Mouse (Mus musculus): ENCODE results near the gene Klk13. TPM values are rescaled to one million over a fixed set of nuclear protein-coding genes. Genes with fewer than 3 reads are reported as not detected.

Klk13 gene
- 0.21 TPM in 1 of 2 replicates, not detected in the other for polyA plus RNA-seq (2015; fragmentation: Nextera tagmentation; extraction: Ambion mirVana)

GRCm38 (mm10) chr7:43712267-43712666, at the start of gene Klk13:
Klk13 (plus strand) TSS chr7:43712567.

DNA sequence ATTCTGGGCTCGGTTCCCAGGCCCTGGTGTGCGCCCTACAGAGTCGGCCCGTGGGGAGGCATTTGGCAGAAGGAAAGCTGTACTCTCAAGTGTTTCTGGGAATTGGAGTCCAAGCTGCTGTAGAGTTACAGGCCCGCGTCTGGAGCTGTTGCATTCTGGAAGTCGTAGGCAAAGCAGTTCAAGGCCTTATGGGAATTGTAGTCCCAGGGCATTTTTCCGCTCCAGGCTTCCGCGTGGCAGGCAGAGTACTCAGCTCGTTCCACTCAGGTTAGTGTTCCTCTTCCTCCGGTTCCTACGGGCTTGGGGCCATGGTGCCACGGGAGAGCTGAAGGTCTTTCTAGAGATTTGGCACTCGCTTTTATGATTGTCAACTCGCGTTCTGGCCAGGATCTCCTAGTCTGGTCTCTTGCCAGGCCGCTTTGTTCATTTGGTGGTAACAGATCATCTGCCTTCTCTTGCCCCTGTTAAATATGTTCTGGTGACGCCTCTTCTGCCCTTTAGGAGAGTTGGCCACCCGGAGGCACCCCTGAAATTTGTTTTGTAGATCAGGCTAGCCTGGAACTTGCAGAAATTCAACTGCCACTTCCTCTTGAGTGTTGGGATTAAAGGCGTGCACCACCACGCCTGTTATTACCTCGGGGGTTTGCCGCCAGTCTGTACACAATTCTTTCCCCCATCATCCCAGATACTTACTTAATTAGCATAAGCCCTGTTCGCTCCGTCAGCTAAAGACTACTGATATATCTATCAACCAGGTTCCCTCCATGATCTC, 40.4 kb upstream of the Klk13 start, which contains the start of gene Ctu1:
Gene Ctu1, plus strand, starts transcription at position 208 of the 772 bp plus-strand sequence.

DNA sequence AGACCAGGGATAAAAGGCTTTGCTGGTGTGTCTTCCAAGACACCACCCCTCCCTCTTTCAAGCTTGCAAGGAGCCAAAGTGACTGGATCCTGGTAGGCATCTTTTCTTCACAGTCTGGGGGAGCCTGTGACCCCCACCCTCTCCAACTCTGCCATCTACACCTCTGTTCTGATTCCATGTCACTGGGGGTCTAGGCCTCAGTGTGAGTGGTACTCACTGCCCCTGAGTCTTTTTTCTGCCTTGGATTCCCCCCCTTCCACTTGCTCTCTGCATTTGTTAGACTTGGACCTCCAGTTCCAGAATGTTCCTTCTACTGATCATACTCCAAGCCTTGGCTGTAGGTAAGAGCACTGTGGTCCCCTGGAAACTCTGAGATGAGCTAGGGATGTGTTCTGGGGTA, 22.2 kb upstream of the Klk13 start, which contains the start of gene Klk14:
Gene Klk14, plus strand, starts transcription at position 301 of the 400 bp plus-strand sequence.

GRCm38 (mm10) chr7:43768597-43768996, 56.2 kb downstream of the Klk13 start, which contains the start of gene Klk12:
Klk12 (plus strand) TSS chr7:43768897.

GRCm38 (mm10) chr7:43774364-43774763, 62.0 kb downstream of the Klk13 start, which contains the start of gene Klk11:
Klk11 (plus strand) TSS chr7:43774604.

Other genes with a start within 250 kb of the Klk13 start
- gene Vsig10l, start 249.4 kb upstream of the Klk13 start, polyA plus RNA-seq (2015; fragmentation: Nextera tagmentation; extraction: Ambion mirVana), result 3.4 and 5.6 TPM in 2 replicates
- not detected in 2 replicates for gene Iglon5, start 222.5 kb upstream of the Klk13 start, polyA plus RNA-seq (2015; fragmentation: Nextera tagmentation; extraction: Ambion mirVana)
- not detected in 2 replicates for gene 4931406B18Rik, start 206.6 kb upstream of the Klk13 start, polyA plus RNA-seq (2015; fragmentation: Nextera tagmentation; extraction: Ambion mirVana)
- 20.9 and 29.8 TPM in 2 replicates for gene Cd33, start 168.1 kb upstream of the Klk13 start, polyA plus RNA-seq (2015; fragmentation: Nextera tagmentation; extraction: Ambion mirVana)
- gene Zfp658, start 150.3 kb upstream of the Klk13 start, polyA plus RNA-seq (2015; fragmentation: Nextera tagmentation; extraction: Ambion mirVana), result 0.84 and 0.99 TPM in 2 replicates
- gene Zfp719, start 133.0 kb upstream of the Klk13 start, polyA plus RNA-seq (2015; fragmentation: Nextera tagmentation; extraction: Ambion mirVana), result 1.9 and 2.9 TPM in 2 replicates
- gene Zfp819, start 105.4 kb upstream of the Klk13 start, polyA plus RNA-seq (2015; fragmentation: Nextera tagmentation; extraction: Ambion mirVana), result not detected in 2 replicates
- gene Ceacam18, start 77.9 kb upstream of the Klk13 start, polyA plus RNA-seq (2015; fragmentation: Nextera tagmentation; extraction: Ambion mirVana), result 0.17 and 0.32 TPM in 2 replicates
- gene Siglece, start 52.4 kb upstream of the Klk13 start, polyA plus RNA-seq (2015; fragmentation: Nextera tagmentation; extraction: Ambion mirVana), result 11.6 and 13.4 TPM in 2 replicates
- gene Ctu1, start 40.6 kb upstream of the Klk13 start, polyA plus RNA-seq (2015; fragmentation: Nextera tagmentation; extraction: Ambion mirVana), result 6.1 and 6.5 TPM in 2 replicates
- not detected in 2 replicates for gene Klk14, start 22.1 kb upstream of the Klk13 start, polyA plus RNA-seq (2015; fragmentation: Nextera tagmentation; extraction: Ambion mirVana)
- not detected in 2 replicates for gene Klk12, start 56.3 kb downstream of the Klk13 start, polyA plus RNA-seq (2015; fragmentation: Nextera tagmentation; extraction: Ambion mirVana)
- gene Klk11, start 62.0 kb downstream of the Klk13 start, polyA plus RNA-seq (2015; fragmentation: Nextera tagmentation; extraction: Ambion mirVana), result not detected in 2 replicates
- gene Klk10, start 68.5 kb downstream of the Klk13 start, polyA plus RNA-seq (2015; fragmentation: Nextera tagmentation; extraction: Ambion mirVana), result 2.0 and 2.6 TPM in 2 replicates
- gene Klk9, start 79.3 kb downstream of the Klk13 start, polyA plus RNA-seq (2015; fragmentation: Nextera tagmentation; extraction: Ambion mirVana), result not detected in 2 replicates
- 5.9 and 6.4 TPM in 2 replicates for gene Klk8, start 85.0 kb downstream of the Klk13 start, polyA plus RNA-seq (2015; fragmentation: Nextera tagmentation; extraction: Ambion mirVana)
- not detected in 2 replicates for gene Klk7, start 98.7 kb downstream of the Klk13 start, polyA plus RNA-seq (2015; fragmentation: Nextera tagmentation; extraction: Ambion mirVana)
- not detected in 2 replicates for gene Klk6, start 111.9 kb downstream of the Klk13 start, polyA plus RNA-seq (2015; fragmentation: Nextera tagmentation; extraction: Ambion mirVana)
- not detected in 2 replicates for gene Klk5, start 129.4 kb downstream of the Klk13 start, polyA plus RNA-seq (2015; fragmentation: Nextera tagmentation; extraction: Ambion mirVana)
- gene Klk4, start 168.6 kb downstream of the Klk13 start, polyA plus RNA-seq (2015; fragmentation: Nextera tagmentation; extraction: Ambion mirVana), result not detected in 2 replicates
- gene Klk15, start 221.2 kb downstream of the Klk13 start, polyA plus RNA-seq (2015; fragmentation: Nextera tagmentation; extraction: Ambion mirVana), result not detected in 2 replicates
- not detected in 2 replicates for gene Klk1b8, start 238.1 kb downstream of the Klk13 start, polyA plus RNA-seq (2015; fragmentation: Nextera tagmentation; extraction: Ambion mirVana)